Mouse (Mus musculus) testis, adult 2 months (tissue): ENCODE data around the gene Gm11492.

Experiments
- CTCF ChIP-seq: fragments of 200-500 bp; IDR thresholded peaks from 2 replicates; pipeline ENCODE4 v1.5.1; 2012; ENCODE audit warnings: low read depth, mild to moderate bottlenecking, inconsistent platforms, low read length, moderate library complexity; ENCODE audit not compliant: control insufficient read depth, insufficient read depth, insufficient replicate concordance
- POLR2A ChIP-seq: fragments of 200-500 bp; IDR thresholded peaks from 2 replicates; pipeline ENCODE4 v1.6.1; 2012; ENCODE audit warnings: low read depth, mild to moderate bottlenecking, inconsistent platforms, low read length, moderate library complexity; ENCODE audit not compliant: control insufficient read depth

DNA sequence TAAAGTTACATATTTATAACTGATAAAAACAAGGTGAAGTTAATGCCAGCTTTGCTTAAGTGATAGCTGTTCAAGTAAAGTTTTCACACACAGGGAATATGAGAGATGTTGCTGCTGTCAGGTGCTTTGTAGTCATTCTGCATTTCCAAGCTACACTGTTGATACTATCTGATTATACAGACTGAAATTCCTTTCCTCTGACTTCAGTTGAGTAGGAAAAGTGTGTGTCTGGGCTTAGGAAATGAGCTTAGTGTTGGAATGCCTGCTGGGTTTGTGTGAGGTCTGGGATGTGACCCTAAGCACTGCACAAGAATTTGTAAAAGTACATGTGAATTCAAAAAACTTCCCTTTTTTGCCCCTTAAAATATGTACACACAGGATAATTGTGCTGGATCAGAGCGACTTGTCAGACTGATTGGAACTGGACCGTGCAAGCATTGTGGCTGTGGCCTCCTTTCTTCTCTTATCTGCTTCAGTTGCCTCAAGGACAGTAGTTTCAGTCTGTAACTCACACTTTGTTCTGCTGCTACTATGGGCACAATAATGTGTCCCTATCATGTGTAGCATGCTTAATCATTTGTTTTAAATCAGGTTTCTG, 11.2 kb upstream of the Gm11492 start:
- TF ChIP-seq CTCF (no peak), POLR2A (no peak)
